Mouse (Mus musculus): Measurements from ENCODE around the gene Med28. TPM values are rescaled to one million over a fixed set of nuclear protein-coding genes. Genes with fewer than 3 reads are reported as not detected.

The Med28 gene
- 230 and 237 TPM in 2 replicates for polyA plus RNA-seq (2015; fragmentation: Nextera tagmentation; extraction: Ambion mirVana)

GRCm38 (mm10) chr5:45519960-45520808 is at the start of gene Med28:
Gene Med28, plus strand, starts transcription at chr5:45520229.

GRCm38 (mm10) chr5:45493191-45494092 is 26.6 kb upstream of the Med28 start, which contains the start of gene Lap3:
Gene Lap3, plus strand, starts transcription at chr5:45493374.

Other genes starting within 250 kb of the Med28 start
- 169 and 175 TPM in 2 replicates for gene Qdpr, start 70.0 kb upstream of the Med28 start, polyA plus RNA-seq (2015; fragmentation: Nextera tagmentation; extraction: Ambion mirVana)
- 0.49 TPM in 1 of 2 replicates, not detected in the other for gene Clrn2, start 66.5 kb upstream of the Med28 start, polyA plus RNA-seq (2015; fragmentation: Nextera tagmentation; extraction: Ambion mirVana)
- gene Lap3, start 26.9 kb upstream of the Med28 start, polyA plus RNA-seq (2015; fragmentation: Nextera tagmentation; extraction: Ambion mirVana), result 40.1 and 40.9 TPM in 2 replicates
- 17.9 TPM in 2 replicates for gene Fam184b, start 119.4 kb downstream of the Med28 start, polyA plus RNA-seq (2015; fragmentation: Nextera tagmentation; extraction: Ambion mirVana)
- 3.2 and 3.3 TPM in 2 replicates for gene Ncapg, start 149.7 kb downstream of the Med28 start, polyA plus RNA-seq (2015; fragmentation: Nextera tagmentation; extraction: Ambion mirVana)